Mouse (Mus musculus) T-helper 1 cell (primary cell): ENCODE measurements around the gene Abca17.

ENCODE experiments used
- in situ Hi-C: fragments of 300-600 bp; cut with MboI, MseI; formaldehyde crosslinking; loops from one replicate; pipeline ENCODE4 v1.15.1; 2025; ENCODE audit warnings: high pct_unique_total_duplicates

The Abca17 gene

GRCm38 (mm10) chr17:24243311-24243969 lies 107.4 kb downstream of the Abca17 start:
- in situ Hi-C loops: no loop called here

GRCm38 (mm10) chr17:24236921-24237320 lies 113.9 kb downstream of the Abca17 start:
- in situ Hi-C loops: no loop called here

DNA sequence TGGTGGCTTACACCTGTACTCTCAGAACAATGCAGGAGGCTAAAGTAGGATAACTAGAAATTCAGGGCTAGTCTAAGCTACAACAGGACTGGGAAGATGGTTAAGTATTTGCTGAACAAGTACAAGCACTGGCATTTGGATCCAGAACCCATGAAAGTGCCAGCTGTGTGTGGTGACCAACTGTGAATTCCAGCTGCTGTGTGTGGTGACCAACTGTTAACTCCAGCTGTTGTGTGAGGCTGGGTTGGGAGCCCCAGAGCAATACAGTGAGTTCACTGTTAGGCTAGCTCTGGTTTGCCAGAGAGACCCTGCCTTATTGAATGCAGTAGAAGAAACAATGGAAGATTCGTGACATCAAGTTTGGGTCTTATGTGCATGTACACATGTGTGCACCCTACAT lies 114.4 kb downstream of the Abca17 start:
- in situ Hi-C loops: no loop called here

DNA sequence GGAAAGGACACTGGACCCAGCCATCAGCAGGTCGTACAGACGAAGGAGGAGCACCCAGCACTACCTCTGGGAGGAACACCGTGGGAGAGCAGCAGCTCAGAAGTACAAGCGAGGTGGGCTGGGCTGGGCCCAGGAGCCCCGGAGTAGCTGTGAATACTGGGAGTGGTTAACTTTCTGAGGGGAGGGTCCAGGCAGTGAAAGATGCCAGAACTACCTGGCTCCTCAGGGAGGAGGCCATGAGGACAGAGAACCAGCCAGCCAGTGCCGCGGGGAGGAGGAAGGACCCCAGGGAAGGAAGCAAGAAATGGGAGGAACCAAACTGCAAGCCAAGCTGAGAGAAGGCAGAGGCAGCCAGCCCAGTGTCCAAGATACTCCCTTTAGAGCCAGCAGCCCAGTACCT lies 122.9 kb downstream of the Abca17 start:
- in situ Hi-C loops: no loop called here

DNA sequence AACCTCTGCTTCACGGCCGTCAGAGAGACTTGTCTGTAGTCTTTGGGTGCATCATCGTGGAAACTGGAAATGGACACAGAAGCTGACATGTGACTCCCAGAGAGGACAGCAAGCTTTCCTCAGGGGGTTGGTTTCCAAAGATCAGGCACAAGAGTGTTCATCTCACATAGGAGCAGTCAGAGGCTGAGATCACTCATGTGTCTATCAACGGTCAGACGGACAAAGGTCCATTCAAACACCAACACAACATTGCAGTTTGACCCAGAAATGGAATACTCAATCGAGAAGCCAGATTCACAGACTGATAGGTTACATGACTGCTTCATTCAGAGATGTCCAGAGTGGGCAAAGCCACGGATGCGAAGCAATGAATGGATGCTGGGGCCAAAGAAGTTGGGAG lies 124.1 kb downstream of the Abca17 start:
- in situ Hi-C loops: no loop called here

GRCm38 (mm10) chr17:24225851-24226250 lies 125.0 kb downstream of the Abca17 start:
- in situ Hi-C loops: no loop called here

DNA sequence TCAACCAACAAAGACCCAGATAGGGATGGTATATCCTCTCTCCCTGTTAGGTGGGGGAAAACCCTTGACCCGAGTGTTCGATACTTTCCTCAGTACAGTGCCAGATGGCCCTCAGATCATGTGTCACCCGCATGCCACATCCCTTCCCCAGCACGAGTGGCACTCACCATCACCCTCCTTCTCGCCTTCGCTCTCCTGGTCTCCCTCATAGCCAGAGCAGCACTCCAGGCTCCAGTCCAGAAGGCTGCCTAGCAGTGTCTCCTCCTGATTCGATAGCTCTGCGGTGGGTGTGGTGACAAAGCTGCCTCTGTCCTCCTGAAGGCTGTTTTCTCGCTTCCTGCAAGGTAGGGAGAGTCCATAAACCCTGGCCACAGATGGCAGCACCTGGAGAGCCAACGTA lies 126.1 kb downstream of the Abca17 start:
- in situ Hi-C loops: no loop called here

- in situ Hi-C loops: no loop called here
Observed at GRCm38 (mm10) chr17:24223513-24223912, 127.4 kb downstream of the Abca17 start.

DNA sequence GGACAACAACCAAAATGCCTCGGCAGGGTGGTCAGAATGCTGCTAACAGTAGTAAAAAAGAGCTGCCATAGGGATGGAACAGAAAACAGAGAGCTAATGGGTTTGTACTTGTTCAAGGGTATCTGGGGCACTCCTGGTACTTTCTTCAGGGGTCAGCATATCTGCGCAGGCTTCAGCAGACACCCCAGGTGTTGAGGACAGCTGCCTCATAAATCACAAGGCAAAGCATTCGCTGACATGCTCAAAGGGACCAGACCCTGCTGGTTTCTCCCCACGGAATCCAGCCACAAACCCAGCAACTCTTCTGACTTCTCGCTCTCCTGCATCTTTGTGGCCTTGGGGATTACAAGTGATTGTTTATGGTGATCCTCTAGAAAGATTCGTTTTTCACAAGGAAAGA lies 128.2 kb downstream of the Abca17 start:
- in situ Hi-C loops: no loop called here

GRCm38 (mm10) chr17:24220435-24221411 lies 130.1 kb downstream of the Abca17 start, which contains the start of gene Tedc2:
Tedc2 (minus strand) TSS chr17:24220851.
- in situ Hi-C loops: no loop called here

GRCm38 (mm10) chr17:24216836-24217235 lies 134.0 kb downstream of the Abca17 start:
- in situ Hi-C loops: no loop called here
